Mouse (Mus musculus) C2C12 (cell line): Measurements from ENCODE around the gene Pla2g10.

ENCODE experiments used
- CEBPB ChIP-seq: IDR thresholded peaks from one replicate; pipeline ENCODE4 v1.6.1; 2011; ENCODE audit warnings: low read depth, mild to moderate bottlenecking, control low read depth, moderate library complexity
- CTCF ChIP-seq: IDR thresholded peaks from one replicate; pipeline ENCODE4 v1.5.1; 2011; ENCODE audit not compliant: control insufficient read depth, insufficient read depth, insufficient read length
- MAX ChIP-seq: IDR thresholded peaks from one replicate; pipeline ENCODE4 v1.6.1; 2011; ENCODE audit warnings: mild to moderate bottlenecking, control low read depth
- MYOD1 ChIP-seq: IDR thresholded peaks from one replicate; pipeline ENCODE4 v1.6.1; 2011; ENCODE audit warnings: low read depth; ENCODE audit not compliant: control insufficient read depth, insufficient read length
- MYOG ChIP-seq: IDR thresholded peaks from one replicate; pipeline ENCODE4 v1.6.1; 2011; ENCODE audit not compliant: control insufficient read depth, insufficient read length; ENCODE audit errors: extremely low read depth
- USF1 ChIP-seq: IDR thresholded peaks from one replicate; pipeline ENCODE4 v1.6.1; 2011; ENCODE audit warnings: low read depth, mild to moderate bottlenecking, control low read depth, moderate library complexity

DNA sequence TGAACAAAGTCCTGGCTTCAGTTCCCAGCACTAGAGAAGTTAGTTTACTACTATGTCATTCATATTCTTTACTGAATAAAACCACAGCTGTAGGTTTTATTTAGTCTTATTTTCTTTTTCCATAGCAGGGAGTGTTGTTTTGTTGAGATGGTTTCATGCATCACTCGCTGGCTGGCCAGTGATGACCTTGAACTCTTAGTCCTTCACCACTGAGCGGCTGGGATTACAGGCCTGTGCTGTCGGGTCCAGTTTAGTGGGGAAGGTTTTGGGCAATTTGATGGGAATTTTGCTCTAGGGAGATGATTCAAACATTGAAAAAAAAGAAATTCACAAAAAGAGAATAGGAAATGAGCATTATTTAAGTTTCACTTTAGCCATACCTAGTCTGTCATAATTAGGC, 56.3 kb downstream of the Pla2g10 start:
- TF ChIP-seq CTCF, result no peak
- TF ChIP-seq CEBPB, result no peak
- no peak for TF ChIP-seq MYOD1
- no peak for TF ChIP-seq MYOG
- TF ChIP-seq MAX, result no peak
- no peak for TF ChIP-seq USF1
